Mouse (Mus musculus) ES-Bruce4 (cell line): ENCODE measurements around the gene Pik3r1.

Experiments
- CTCF ChIP-seq: IDR thresholded peaks from one replicate; pipeline ENCODE4 v1.8.1; 2011; ENCODE audit warnings: low read depth, low read length
- EP300 ChIP-seq: IDR thresholded peaks from 2 replicates; pipeline ENCODE4 v1.6.1; 2011; ENCODE audit warnings: low read depth, low read length; ENCODE audit not compliant: insufficient read depth
- POLR2A ChIP-seq: IDR thresholded peaks from one replicate; pipeline ENCODE4 v1.8.1; 2011; ENCODE audit warnings: low read length; ENCODE audit not compliant: insufficient read depth

DNA sequence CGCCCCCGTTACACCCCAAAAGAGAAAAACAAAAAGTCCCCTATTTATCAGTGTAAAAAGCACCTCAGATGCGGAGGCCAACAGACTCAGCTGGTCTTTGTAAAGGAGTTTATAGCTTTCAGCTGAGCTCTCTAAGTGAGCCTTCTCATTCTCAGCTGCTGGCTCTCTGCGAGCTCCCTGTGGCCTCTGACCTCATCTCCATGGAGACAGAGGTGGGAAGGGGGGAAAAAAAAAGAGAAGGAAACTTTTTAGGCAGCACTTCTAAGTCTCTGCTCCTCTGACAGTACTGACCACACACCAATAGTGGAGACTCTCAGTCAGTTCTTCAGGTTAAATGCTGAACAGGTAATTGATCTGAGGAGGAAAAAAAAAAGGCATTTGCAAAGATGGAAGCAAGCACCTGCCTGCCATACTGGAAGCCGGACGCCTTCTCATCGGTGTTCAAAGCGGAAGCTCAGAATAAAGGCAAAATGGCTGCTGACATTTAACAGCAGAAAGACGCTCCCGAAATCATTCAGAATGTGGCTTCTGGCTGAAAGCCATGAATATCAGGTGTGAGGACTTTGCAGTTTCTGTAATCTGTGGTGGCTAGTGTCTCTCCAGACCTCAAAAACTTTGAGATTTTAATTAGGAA, 45.4 kb upstream of the Pik3r1 start:
- TF ChIP-seq CTCF (no peak), POLR2A (no peak), EP300 (no peak)
